8 mouse cellular contexts compared by ENCODE assay signal in genomic region chr4:116077240-116078095, GRCm38 (mm10). TPM values are rescaled to one million over a fixed set of nuclear protein-coding genes. Genes with fewer than 3 reads are reported as not detected.
DNase-seq lines count a peak whose midpoint lies in the region; ATAC-seq and TF ChIP-seq lines count a peak whose summit lies in the region.

No protein-coding gene starts in this region.

- no peak overlapping the region for H3K27ac ChIP-seq in ES-E14 (ENCODE audit: insufficient read depth, low read depth, low read length, poor library complexity, severe bottlenecking)
- H3K27ac ChIP-seq in forebrain, embryonic 12.5 days: peak overlapping the region; percentile 99; the same call in 1 of the 2 replicates
- H3K27ac ChIP-seq in kidney, embryonic 15.5 days: peak overlapping the region; percentile 99
- no peak overlapping the region for H3K27ac ChIP-seq in neural tube, embryonic 14.5 days (ENCODE audit: low read depth, low read length)

- ATAC-seq in forebrain, embryonic 12.5 days (ENCODE audit: low FRiP score): no peak
- ATAC-seq in kidney, embryonic 15.5 days (replicated peaks; ENCODE audit: low FRiP score): no peak
- no peak for ATAC-seq in neural tube, embryonic 14.5 days (ENCODE audit: low read depth)

- intact Hi-C loops in gastrocnemius, postnatal 14 days (cut with DNase I; ENCODE audit: low total_unique reads): no loop called here

- peaks cover 0 to 10% of the 10 kb centered on the region in 2 experiments; a peak in 3 of 4 replicates for H3K4me1 ChIP-seq in ES-E14 (ENCODE audit: control insufficient read depth in 2 of 2, insufficient read depth in 2 of 2, low read length in 2 of 2, poor library complexity in 1 of 2)
- peaks cover 28% of the 10 kb centered on the region for H3K4me1 ChIP-seq in forebrain, embryonic 12.5 days
- H3K4me1 ChIP-seq in kidney, embryonic 15.5 days: peaks cover 27% of the 10 kb centered on the region
- peaks cover 26% of the 10 kb centered on the region for H3K4me1 ChIP-seq in neural tube, embryonic 14.5 days (ENCODE audit: control insufficient read depth, insufficient read depth, low read length)

- H3K4me3 ChIP-seq in ES-E14 (ENCODE audit: insufficient read depth in 1 of 2, low read depth in 1 of 2, low read length in 2 of 2, poor library complexity in 1 of 2, severe bottlenecking in 1 of 2): peak overlapping the region; percentile 84 to 95; a peak in 2 of 4 replicates
- peak overlapping the region; percentile 97 for H3K4me3 ChIP-seq in forebrain, embryonic 12.5 days (replicated peaks)
- peak overlapping the region; percentile 81 for H3K4me3 ChIP-seq in kidney, embryonic 15.5 days (replicated peaks)
- H3K4me3 ChIP-seq in neural tube, embryonic 14.5 days (ENCODE audit: low read depth, low read length): peak overlapping the region; percentile 75

- H3K9me3 ChIP-seq in ES-E14 (ENCODE audit: control insufficient read depth, insufficient read depth, low read depth, low read length): no peaks in the 10 kb centered on the region
- H3K9me3 ChIP-seq in forebrain, embryonic 12.5 days: no peaks in the 10 kb centered on the region
- no peaks in the 10 kb centered on the region for H3K9me3 ChIP-seq in kidney, embryonic 15.5 days (replicated peaks)
- H3K9me3 ChIP-seq in neural tube, embryonic 14.5 days (ENCODE audit: control insufficient read depth, low read length): no peaks in the 10 kb centered on the region

- H3K4me2 ChIP-seq in forebrain, embryonic 12.5 days: peak overlapping the region; percentile 92
- H3K4me2 ChIP-seq in kidney, embryonic 15.5 days: peak overlapping the region; percentile 80
- peak overlapping the region; percentile 87 for H3K4me2 ChIP-seq in neural tube, embryonic 14.5 days (ENCODE audit: low read depth, low read length)

- peak; percentile 5 for DNase-seq in gastrocnemius, postnatal 14 days
- no peak for DNase-seq in gastrocnemius, adult 18-20 months (ENCODE audit: low spot score)
- DNase-seq in ES-E14 (ENCODE audit: low read depth, low spot score): no peak
- DNase-seq in urinary bladder, postnatal 10 days (ENCODE audit: low spot score): no peak
- no peak for DNase-seq in spleen, adult 18-20 months

- in situ Hi-C loops in ES-E14 (cut with MboI; ENCODE audit: low sequenced_read_pairs in 2 of 2, unreplicated experiment in 2 of 2): no loop called here

- no peaks in the 10 kb centered on the region for H3K27me3 ChIP-seq in forebrain, embryonic 12.5 days
- no peaks in the 10 kb centered on the region for H3K27me3 ChIP-seq in kidney, embryonic 15.5 days
- no peaks in the 10 kb centered on the region for H3K27me3 ChIP-seq in neural tube, embryonic 14.5 days (ENCODE audit: control insufficient read depth, insufficient read depth, low read length)

- no peak overlapping the region for H3K9ac ChIP-seq in ES-E14 (ENCODE audit: insufficient read depth, low read depth, low read length, poor library complexity, severe bottlenecking)
- peak overlapping the region; percentile 98 for H3K9ac ChIP-seq in forebrain, embryonic 12.5 days
- peak overlapping the region; percentile 79 for H3K9ac ChIP-seq in kidney, embryonic 15.5 days
- H3K9ac ChIP-seq in neural tube, embryonic 14.5 days (replicated peaks; ENCODE audit: low read depth, low read length): peak overlapping the region; percentile 82

- WGBS in forebrain, embryonic 12.5 days: 66% methylated on average over 3 of the region's 3 CpGs
- WGBS in kidney, embryonic 15.5 days: 56% methylated on average over 3 of the region's 3 CpGs
- WGBS in neural tube, embryonic 14.5 days: 68% methylated on average over 3 of the region's 3 CpGs

- peaks cover 3% of the 10 kb centered on the region; the same call in 1 of the 2 replicates for H3K36me3 ChIP-seq in ES-E14 (ENCODE audit: control insufficient read depth, insufficient read depth, low read length, poor library complexity, severe bottlenecking)
- peaks cover 26% of the 10 kb centered on the region for H3K36me3 ChIP-seq in forebrain, embryonic 12.5 days (replicated peaks)
- H3K36me3 ChIP-seq in kidney, embryonic 15.5 days: peaks cover 34% of the 10 kb centered on the region
- H3K36me3 ChIP-seq in neural tube, embryonic 14.5 days (ENCODE audit: control insufficient read depth, insufficient read depth, low read length): peaks cover 19% of the 10 kb centered on the region

TF ChIP-seq in ES-E14, 5 proteins besides CTCF, POLR2A, EP300 and RAD21:
- TF ChIP-seq ZNF384 (IDR thresholded peaks at IDR 0.05; ENCODE audit: low read depth, low read length): no peak
- no peak for TF ChIP-seq CHD2 (IDR thresholded peaks at IDR 0.05; ENCODE audit: low read depth, low read length)
- no peak for TF ChIP-seq HCFC1 (IDR thresholded peaks at IDR 0.05; ENCODE audit: borderline replicate concordance, insufficient read depth, low read length)
- TF ChIP-seq MAFK (IDR thresholded peaks at IDR 0.05; ENCODE audit: insufficient read depth, low read depth, low read length): no peak
- no peak for TF ChIP-seq ZC3H11A (IDR thresholded peaks at IDR 0.05; ENCODE audit: borderline replicate concordance, low read depth, low read length)

RNA-seq across cellular contexts. Expression of gene Lrrc41, which starts 2.4 kb away (rescaled TPM):
- total RNA-seq in gastrocnemius, postnatal 14 days (2021): 10 to 100 TPM; 19.0 to 25.0 TPM
- total RNA-seq in gastrocnemius, adult 18-20 months (2021): 10 to 100 TPM; 18.1 to 18.2 TPM
- 32.2 and 42.0 TPM in 2 replicates for total RNA-seq in ES-E14 (2012; rRNA removed)
- 62.0 and 64.2 TPM in 2 replicates for polyA plus RNA-seq in forebrain, embryonic 12.5 days (2016; fragmentation: Nextera tagmentation; extraction: Ambion mirVana)
- 72.4 and 79.5 TPM in 2 replicates for polyA plus RNA-seq in kidney, embryonic 15.5 days (2015; fragmentation: Nextera tagmentation; extraction: Ambion mirVana)
- polyA plus RNA-seq in neural tube, embryonic 14.5 days (2014; fragmentation: Nextera tagmentation; extraction: Ambion mirVana): 77.5 and 84.3 TPM in 2 replicates

RNA-seq across cellular contexts. Expression of gene Uqcrh, which starts 2.6 kb away (rescaled TPM):
- total RNA-seq in gastrocnemius, postnatal 14 days (2021): 100 to 1,000 TPM; 876 to 989 TPM
- total RNA-seq in gastrocnemius, adult 18-20 months (2021): 100 to 1,000 TPM; 730 to 801 TPM
- 405 and 420 TPM in 2 replicates for total RNA-seq in ES-E14 (2012; rRNA removed)
- polyA plus RNA-seq in forebrain, embryonic 12.5 days (2016; fragmentation: Nextera tagmentation; extraction: Ambion mirVana): 377 and 389 TPM in 2 replicates
- 524 and 598 TPM in 2 replicates for polyA plus RNA-seq in kidney, embryonic 15.5 days (2015; fragmentation: Nextera tagmentation; extraction: Ambion mirVana)
- 443 and 524 TPM in 2 replicates for polyA plus RNA-seq in neural tube, embryonic 14.5 days (2014; fragmentation: Nextera tagmentation; extraction: Ambion mirVana)

RNA-seq across cellular contexts. Expression of gene Nsun4, which starts 23.8 kb away (rescaled TPM):
- total RNA-seq in gastrocnemius, postnatal 14 days (2021): 10 to 100 TPM; 12.7 to 13.9 TPM
- 10 to 100 TPM; 13.2 to 14.2 TPM for total RNA-seq in gastrocnemius, adult 18-20 months (2021)
- 24.8 and 36.8 TPM in 2 replicates for total RNA-seq in ES-E14 (2012; rRNA removed)
- polyA plus RNA-seq in forebrain, embryonic 12.5 days (2016; fragmentation: Nextera tagmentation; extraction: Ambion mirVana): 16.9 and 18.9 TPM in 2 replicates
- polyA plus RNA-seq in kidney, embryonic 15.5 days (2015; fragmentation: Nextera tagmentation; extraction: Ambion mirVana): 17.7 and 20.8 TPM in 2 replicates
- 12.4 and 12.6 TPM in 2 replicates for polyA plus RNA-seq in neural tube, embryonic 14.5 days (2014; fragmentation: Nextera tagmentation; extraction: Ambion mirVana)

RNA-seq across cellular contexts. Expression of gene Rad54l, which starts 46.0 kb away (rescaled TPM):
- total RNA-seq in gastrocnemius, postnatal 14 days (2021): 1 to 10 TPM; 1.8 to 2.2 TPM
- total RNA-seq in gastrocnemius, adult 18-20 months (2021): under 1 TPM; 0.28 to 0.71 TPM
- 36.2 and 38.6 TPM in 2 replicates for total RNA-seq in ES-E14 (2012; rRNA removed)
- polyA plus RNA-seq in forebrain, embryonic 12.5 days (2016; fragmentation: Nextera tagmentation; extraction: Ambion mirVana): 61.4 and 63.1 TPM in 2 replicates
- polyA plus RNA-seq in kidney, embryonic 15.5 days (2015; fragmentation: Nextera tagmentation; extraction: Ambion mirVana): 34.4 and 36.6 TPM in 2 replicates
- 4.8 and 6.3 TPM in 2 replicates for polyA plus RNA-seq in neural tube, embryonic 14.5 days (2014; fragmentation: Nextera tagmentation; extraction: Ambion mirVana)

RNA-seq across cellular contexts. Expression of gene Pomgnt1, which starts 46.2 kb away (rescaled TPM):
- total RNA-seq in gastrocnemius, postnatal 14 days (2021): 10 to 100 TPM; 52.0 to 52.2 TPM
- 10 to 100 TPM; 46.1 to 49.9 TPM for total RNA-seq in gastrocnemius, adult 18-20 months (2021)
- total RNA-seq in ES-E14 (2012; rRNA removed): 48.6 and 51.5 TPM in 2 replicates
- 58.6 and 59.5 TPM in 2 replicates for polyA plus RNA-seq in forebrain, embryonic 12.5 days (2016; fragmentation: Nextera tagmentation; extraction: Ambion mirVana)
- polyA plus RNA-seq in kidney, embryonic 15.5 days (2015; fragmentation: Nextera tagmentation; extraction: Ambion mirVana): 61.7 and 62.2 TPM in 2 replicates
- polyA plus RNA-seq in neural tube, embryonic 14.5 days (2014; fragmentation: Nextera tagmentation; extraction: Ambion mirVana): 73.5 and 74.0 TPM in 2 replicates

Comparison
In these comparisons a context has a peak if more than half of its experiments do, and no peak if none do; other contexts are left out.
1. H3K27ac ChIP-seq: peak in forebrain, embryonic 12.5 days (single experiment) and kidney, embryonic 15.5 days (single experiment); none in ES-E14 (single experiment) and neural tube, embryonic 14.5 days (single experiment).
2. Peak in every context shown above with its lines, with median percentiles within 50 percentile points of each other: H3K4me3 ChIP-seq and H3K4me2 ChIP-seq.